Mouse (Mus musculus): ENCODE results near the gene Mindy1. TPM values are rescaled to one million over a fixed set of nuclear protein-coding genes. Genes with fewer than 3 reads are reported as not detected.

Mindy1 gene
- polyA plus RNA-seq, 1 experiment from 2014 or later = 72.6 TPM

- 83% methylated on average over 3 of the region's 3 CpGs for WGBS
- peaks cover 20% of the 10 kb centered on the region for H3K4me1 ChIP-seq (replicated peaks; ENCODE audit: insufficient read depth, low read length)
- H3K4me3 ChIP-seq (replicated peaks; ENCODE audit: low read depth, low read length) = no peak overlapping the region
- TF ChIP-seq CTCF (IDR thresholded peaks at IDR 0.05; ENCODE audit: low read depth) = no peak
- H3K36me3 ChIP-seq (ENCODE audit: insufficient read depth, low read length) = peaks cover 30% of the 10 kb centered on the region; the same call in 1 of the 2 replicates
- no peak overlapping the region for H3K27ac ChIP-seq
- ATAC-seq (replicated peaks; ENCODE audit: low FRiP score, low read depth) (no peak), DNase-seq (ENCODE audit: low spot score) (no peak)
- no peak overlapping the region for H3K9ac ChIP-seq (ENCODE audit: low read depth, low read length)
- H3K4me2 ChIP-seq (ENCODE audit: low read length) = no peak overlapping the region
- no peaks in the 10 kb centered on the region for H3K27me3 ChIP-seq (ENCODE audit: insufficient read depth, low read length)
- no peaks in the 10 kb centered on the region for H3K9me3 ChIP-seq (replicated peaks; ENCODE audit: low read length)
These were observed 6.4 kb downstream of the Mindy1 start for GRCm38 (mm10) chr3:95287541-95287940.

GRCm38 (mm10) chr3:95289419-95289818 lies 8.3 kb downstream of the Mindy1 start:
- H3K4me3 ChIP-seq (replicated peaks; ENCODE audit: low read depth, low read length) = no peak overlapping the region
- DNase-seq (ENCODE audit: low spot score) = no peak
- H3K36me3 ChIP-seq (ENCODE audit: insufficient read depth, low read length) = peaks cover 38% of the 10 kb centered on the region

GRCm38 (mm10) chr3:95290156-95290555 lies 9.0 kb downstream of the Mindy1 start:
- Histone ChIP-seq H3K9ac (ENCODE audit: low read depth, low read length) (no peak overlapping the region), H3K27me3 (ENCODE audit: insufficient read depth, low read length) (no peaks in the 10 kb centered on the region), H3K4me3 (replicated peaks; ENCODE audit: low read depth, low read length) (no peak overlapping the region), H3K4me2 (ENCODE audit: low read length) (no peak overlapping the region), H3K9me3 (replicated peaks; ENCODE audit: low read length) (no peaks in the 10 kb centered on the region), H3K27ac (0 out of 2 replicates have a peak overlapping the region, but pooled peaks have one; percentile 19), H3K36me3 (ENCODE audit: insufficient read depth, low read length) (peaks cover 38% of the 10 kb centered on the region), H3K4me1 (replicated peaks; ENCODE audit: insufficient read depth, low read length) (0 out of 2 replicates have a peak, but pooled peaks cover 11% of the 10 kb centered on the region)
- TF ChIP-seq CTCF (IDR thresholded peaks at IDR 0.05; ENCODE audit: low read depth) = no peak
- ATAC-seq (replicated peaks; ENCODE audit: low FRiP score, low read depth) (no peak), DNase-seq (ENCODE audit: low spot score) (no peak)
- WGBS = 74% methylated on average over 6 of the region's 6 CpGs

More at GRCm38 (mm10) chr3:95289419-95289818, 8.3 kb downstream of the Mindy1 start:
- no peak overlapping the region for H3K27ac ChIP-seq
- no peak for TF ChIP-seq CTCF (IDR thresholded peaks at IDR 0.05; ENCODE audit: low read depth)
- peaks cover 14% of the 10 kb centered on the region for H3K4me1 ChIP-seq (replicated peaks; ENCODE audit: insufficient read depth, low read length)
- ATAC-seq (replicated peaks; ENCODE audit: low FRiP score, low read depth) = no peak
- H3K9ac ChIP-seq (ENCODE audit: low read depth, low read length) = no peak overlapping the region
- WGBS = 89% methylated on average over 4 of the region's 4 CpGs
- H3K4me2 ChIP-seq (ENCODE audit: low read length) = no peak overlapping the region
- no peaks in the 10 kb centered on the region for H3K9me3 ChIP-seq (replicated peaks; ENCODE audit: low read length)
- no peaks in the 10 kb centered on the region for H3K27me3 ChIP-seq (ENCODE audit: insufficient read depth, low read length)

- 80% methylated on average over 4 of the region's 4 CpGs for whole genome bisulfite sequencing
- no peaks in the 10 kb centered on the region for H3K9me3 ChIP-seq (replicated peaks; ENCODE audit: low read length)
- no peak overlapping the region for H3K4me2 ChIP-seq (ENCODE audit: low read length)
- H3K36me3 ChIP-seq (ENCODE audit: insufficient read depth, low read length) = peaks cover 38% of the 10 kb centered on the region
- no peak overlapping the region for H3K27ac ChIP-seq
- H3K4me1 ChIP-seq (replicated peaks; ENCODE audit: insufficient read depth, low read length) = 0 out of 2 replicates have a peak, but pooled peaks cover 7% of the 10 kb centered on the region
- no peak overlapping the region for H3K9ac ChIP-seq (ENCODE audit: low read depth, low read length)
- no peaks in the 10 kb centered on the region for H3K27me3 ChIP-seq (ENCODE audit: insufficient read depth, low read length)
- no peak for TF ChIP-seq CTCF (IDR thresholded peaks at IDR 0.05; ENCODE audit: low read depth)
- ATAC-seq (replicated peaks; ENCODE audit: low FRiP score, low read depth) (no peak), DNase-seq (ENCODE audit: low spot score) (no peak)
- H3K4me3 ChIP-seq (replicated peaks; ENCODE audit: low read depth, low read length) = no peak overlapping the region
These were observed 9.9 kb downstream of the Mindy1 start for GRCm38 (mm10) chr3:95291041-95291440.

GRCm38 (mm10) chr3:95292899-95293298 lies 11.8 kb downstream of the Mindy1 start:
- Histone ChIP-seq H3K4me3 (replicated peaks; ENCODE audit: low read depth, low read length) (no peak overlapping the region), H3K27ac (peak overlapping the region; percentile 34; the same call in 1 of the 2 replicates), H3K36me3 (ENCODE audit: insufficient read depth, low read length) (peaks cover 37% of the 10 kb centered on the region), H3K27me3 (ENCODE audit: insufficient read depth, low read length) (no peaks in the 10 kb centered on the region), H3K4me2 (ENCODE audit: low read length) (no peak overlapping the region), H3K4me1 (replicated peaks; ENCODE audit: insufficient read depth, low read length) (0 out of 2 replicates have a peak, but pooled peaks cover 9% of the 10 kb centered on the region), H3K9ac (ENCODE audit: low read depth, low read length) (no peak overlapping the region), H3K9me3 (replicated peaks; ENCODE audit: low read length) (no peaks in the 10 kb centered on the region)
- TF ChIP-seq CTCF (IDR thresholded peaks at IDR 0.05; ENCODE audit: low read depth) = no peak
- DNase-seq (ENCODE audit: low spot score) (no peak), ATAC-seq (replicated peaks; ENCODE audit: low FRiP score, low read depth) (no peak)
- WGBS = 87% methylated on average over 2 of the region's 2 CpGs

GRCm38 (mm10) chr3:95293537-95293936 lies 12.4 kb downstream of the Mindy1 start:
- Histone ChIP-seq H3K27me3 (ENCODE audit: insufficient read depth, low read length) (no peaks in the 10 kb centered on the region), H3K9ac (ENCODE audit: low read depth, low read length) (no peak overlapping the region), H3K27ac (peak overlapping the region; percentile 34; the same call in 1 of the 2 replicates), H3K9me3 (replicated peaks; ENCODE audit: low read length) (no peaks in the 10 kb centered on the region), H3K4me2 (ENCODE audit: low read length) (no peak overlapping the region), H3K36me3 (ENCODE audit: insufficient read depth, low read length) (peaks cover 31% of the 10 kb centered on the region), H3K4me1 (replicated peaks; ENCODE audit: insufficient read depth, low read length) (0 out of 2 replicates have a peak, but pooled peaks cover 9% of the 10 kb centered on the region), H3K4me3 (replicated peaks; ENCODE audit: low read depth, low read length) (no peak overlapping the region)
- DNase-seq (ENCODE audit: low spot score) = peak; percentile 57
- no peak for TF ChIP-seq CTCF (IDR thresholded peaks at IDR 0.05; ENCODE audit: low read depth)
- WGBS = 32% methylated on average over 11 of the region's 11 CpGs
- no peak for ATAC-seq (replicated peaks; ENCODE audit: low FRiP score, low read depth)

GRCm38 (mm10) chr3:95294316-95294715 lies 13.2 kb downstream of the Mindy1 start:
- peak overlapping the region; percentile 79; the same call in 1 of the 2 replicates for H3K27ac ChIP-seq
- no peak for DNase-seq (ENCODE audit: low spot score)
- no peak for TF ChIP-seq CTCF (IDR thresholded peaks at IDR 0.05; ENCODE audit: low read depth)
- no peak overlapping the region for H3K9ac ChIP-seq (ENCODE audit: low read depth, low read length)
- no peak for ATAC-seq (replicated peaks; ENCODE audit: low FRiP score, low read depth)
- 0 out of 2 replicates have a peak, but pooled peaks cover 9% of the 10 kb centered on the region for H3K4me1 ChIP-seq (replicated peaks; ENCODE audit: insufficient read depth, low read length)
- H3K4me2 ChIP-seq (ENCODE audit: low read length) = no peak overlapping the region
- H3K36me3 ChIP-seq (ENCODE audit: insufficient read depth, low read length) = peaks cover 28% of the 10 kb centered on the region
- WGBS = 84% methylated on average over 7 of the region's 7 CpGs
- no peak overlapping the region for H3K4me3 ChIP-seq (replicated peaks; ENCODE audit: low read depth, low read length)
- H3K27me3 ChIP-seq (ENCODE audit: insufficient read depth, low read length) = no peaks in the 10 kb centered on the region
- no peaks in the 10 kb centered on the region for H3K9me3 ChIP-seq (replicated peaks; ENCODE audit: low read length)

Measured in kidney, postnatal 0 days (tissue).